Mouse (Mus musculus): ENCODE measurements around the gene Hoga1. TPM values are rescaled to one million over a fixed set of nuclear protein-coding genes. Genes with fewer than 3 reads are reported as not detected.

Gene Hoga1
- polyA plus RNA-seq, 1 experiment from 2014 or later, result 0.58 TPM

- H3K9ac ChIP-seq (replicated peaks), result no peak overlapping the region
- no peak overlapping the region for H3K4me3 ChIP-seq (replicated peaks)
- H3K27me3 ChIP-seq, result no peaks in the 10 kb centered on the region
- 0 out of 2 replicates have a peak, but pooled peaks cover 3% of the 10 kb centered on the region for H3K4me1 ChIP-seq (replicated peaks)
- no peaks in the 10 kb centered on the region for H3K36me3 ChIP-seq
- ATAC-seq, result no peak
- WGBS, result 83% methylated on average over 14 of the region's 14 CpGs
- no peak overlapping the region for H3K4me2 ChIP-seq (replicated peaks)
- no peaks in the 10 kb centered on the region for H3K9me3 ChIP-seq
- H3K27ac ChIP-seq, result no peak overlapping the region
Measured at GRCm38 (mm10) chr19:42033611-42034010, 11.8 kb upstream of the Hoga1 start.

- no peaks in the 10 kb centered on the region for H3K9me3 ChIP-seq
- H3K27me3 ChIP-seq, result no peaks in the 10 kb centered on the region
- no peak overlapping the region for H3K4me3 ChIP-seq (replicated peaks)
- H3K27ac ChIP-seq, result no peak overlapping the region
- ATAC-seq, result peak; percentile 32; the same call in 1 of the 2 replicates
- WGBS, result 81% methylated on average over 9 of the region's 9 CpGs
- H3K4me2 ChIP-seq (replicated peaks), result no peak overlapping the region
- H3K36me3 ChIP-seq, result no peaks in the 10 kb centered on the region
- no peak overlapping the region for H3K9ac ChIP-seq (replicated peaks)
- H3K4me1 ChIP-seq (replicated peaks), result 0 out of 2 replicates have a peak, but pooled peaks cover 3% of the 10 kb centered on the region
Measured at GRCm38 (mm10) chr19:42034146-42034775, 11.1 kb upstream of the Hoga1 start.

- Histone ChIP-seq H3K27me3 (no peaks in the 10 kb centered on the region), H3K27ac (no peak overlapping the region), H3K4me3 (replicated peaks) (no peak overlapping the region), H3K9me3 (no peaks in the 10 kb centered on the region), H3K4me1 (replicated peaks) (0 out of 2 replicates have a peak, but pooled peaks cover 3% of the 10 kb centered on the region), H3K36me3 (no peaks in the 10 kb centered on the region), H3K4me2 (replicated peaks) (no peak overlapping the region), H3K9ac (replicated peaks) (no peak overlapping the region)
- no peak for ATAC-seq
- 60% methylated on average over 11 of the region's 11 CpGs for WGBS
Measured at GRCm38 (mm10) chr19:42034881-42035455, 10.4 kb upstream of the Hoga1 start.

GRCm38 (mm10) chr19:42035456-42036248, 9.8 kb upstream of the Hoga1 start, which contains the start of gene Ankrd2:
Gene Ankrd2, plus strand, starts transcription at chr19:42036000.
- no peaks in the 10 kb centered on the region for H3K27me3 ChIP-seq
- no peak within 1 kb of the TSS for H3K9ac ChIP-seq (replicated peaks)
- no peaks in the 10 kb centered on the region for H3K9me3 ChIP-seq
- ATAC-seq, result peak; percentile 84
- H3K4me2 ChIP-seq (replicated peaks), result no peak within 1 kb of the TSS
- 0 out of 2 replicates have a peak, but pooled peaks cover 3% of the 10 kb centered on the region for H3K4me1 ChIP-seq (replicated peaks)
- H3K27ac ChIP-seq, result no peak within 1 kb of the TSS
- H3K4me3 ChIP-seq (replicated peaks), result no peak within 1 kb of the TSS
- 62% methylated on average over 18 of the region's 19 CpGs for WGBS
- no peaks in the 10 kb centered on the region for H3K36me3 ChIP-seq

- Histone ChIP-seq H3K27ac (no peak overlapping the region), H3K9me3 (no peaks in the 10 kb centered on the region), H3K36me3 (no peaks in the 10 kb centered on the region), H3K4me2 (replicated peaks) (no peak overlapping the region), H3K9ac (replicated peaks) (no peak overlapping the region), H3K27me3 (no peaks in the 10 kb centered on the region), H3K4me1 (replicated peaks) (0 out of 2 replicates have a peak, but pooled peaks cover 3% of the 10 kb centered on the region), H3K4me3 (replicated peaks) (no peak overlapping the region)
- no peak for ATAC-seq
- 76% methylated on average over 3 of the region's 3 CpGs for WGBS
Measured at GRCm38 (mm10) chr19:42036357-42036756, 9.1 kb upstream of the Hoga1 start.

- Histone ChIP-seq H3K9ac (replicated peaks) (no peak overlapping the region), H3K27me3 (no peaks in the 10 kb centered on the region), H3K9me3 (no peaks in the 10 kb centered on the region), H3K4me2 (replicated peaks) (no peak overlapping the region), H3K4me3 (replicated peaks) (no peak overlapping the region), H3K36me3 (no peaks in the 10 kb centered on the region), H3K4me1 (replicated peaks) (0 out of 2 replicates have a peak, but pooled peaks cover 3% of the 10 kb centered on the region), H3K27ac (no peak overlapping the region)
- WGBS, result 84% methylated on average over 11 of the region's 11 CpGs
- ATAC-seq, result no peak
Measured at GRCm38 (mm10) chr19:42037167-42037702, 8.2 kb upstream of the Hoga1 start.

- H3K27me3 ChIP-seq, result no peaks in the 10 kb centered on the region
- WGBS, result 88% methylated on average over 12 of the region's 12 CpGs
- H3K9ac ChIP-seq (replicated peaks), result no peak overlapping the region
Measured at GRCm38 (mm10) chr19:42038310-42038709, 7.1 kb upstream of the Hoga1 start.

GRCm38 (mm10) chr19:42043988-42044387, 1.4 kb upstream of the Hoga1 start:
- Histone ChIP-seq H3K4me2 (replicated peaks) (no peak overlapping the region), H3K36me3 (no peaks in the 10 kb centered on the region), H3K27me3 (no peaks in the 10 kb centered on the region), H3K27ac (no peak overlapping the region), H3K9ac (replicated peaks) (no peak overlapping the region), H3K4me1 (replicated peaks) (no peaks in the 10 kb centered on the region), H3K9me3 (no peaks in the 10 kb centered on the region), H3K4me3 (replicated peaks) (no peak overlapping the region)
- WGBS, result 95% methylated on average over 6 of the region's 6 CpGs
- no peak for ATAC-seq

More at GRCm38 (mm10) chr19:42038310-42038709, 7.1 kb upstream of the Hoga1 start:
- ATAC-seq, result no peak
- Histone ChIP-seq H3K36me3 (no peaks in the 10 kb centered on the region), H3K4me1 (replicated peaks) (0 out of 2 replicates have a peak, but pooled peaks cover 3% of the 10 kb centered on the region), H3K27ac (no peak overlapping the region), H3K9me3 (no peaks in the 10 kb centered on the region), H3K4me2 (replicated peaks) (no peak overlapping the region), H3K4me3 (replicated peaks) (no peak overlapping the region)

- ATAC-seq, result no peak
- Histone ChIP-seq H3K9ac (replicated peaks) (no peak overlapping the region), H3K36me3 (no peaks in the 10 kb centered on the region), H3K9me3 (no peaks in the 10 kb centered on the region), H3K4me1 (replicated peaks) (no peaks in the 10 kb centered on the region), H3K4me3 (replicated peaks) (no peak overlapping the region), H3K27me3 (no peaks in the 10 kb centered on the region), H3K27ac (no peak overlapping the region), H3K4me2 (replicated peaks) (no peak overlapping the region)
- 87% methylated on average over 1 of the region's 1 CpGs for WGBS
Measured at GRCm38 (mm10) chr19:42050251-42050650, 4.8 kb downstream of the Hoga1 start.

GRCm38 (mm10) chr19:42051351-42051750, 5.9 kb downstream of the Hoga1 start:
- Histone ChIP-seq H3K4me1 (replicated peaks) (no peaks in the 10 kb centered on the region), H3K36me3 (no peaks in the 10 kb centered on the region), H3K4me2 (replicated peaks) (no peak overlapping the region), H3K9ac (replicated peaks) (no peak overlapping the region), H3K27me3 (no peaks in the 10 kb centered on the region), H3K27ac (no peak overlapping the region), H3K4me3 (replicated peaks) (no peak overlapping the region), H3K9me3 (no peaks in the 10 kb centered on the region)
- WGBS, result 90% methylated on average over 3 of the region's 3 CpGs
- ATAC-seq, result no peak

- WGBS, result 83% methylated on average over 4 of the region's 4 CpGs
- Histone ChIP-seq H3K4me3 (replicated peaks) (no peak within 1 kb of the TSS), H3K27me3 (no peaks in the 10 kb centered on the region), H3K27ac (no peak within 1 kb of the TSS), H3K4me2 (replicated peaks) (no peak within 1 kb of the TSS), H3K36me3 (no peaks in the 10 kb centered on the region), H3K9me3 (no peaks in the 10 kb centered on the region), H3K9ac (replicated peaks) (no peak within 1 kb of the TSS), H3K4me1 (replicated peaks) (no peaks in the 10 kb centered on the region)
- ATAC-seq, result no peak
Measured at GRCm38 (mm10) chr19:42051948-42052347, 6.5 kb downstream of the Hoga1 start, which contains the start of gene 4933411K16Rik. Gene 4933411K16Rik, plus strand, starts transcription at chr19:42052248.

- 82% methylated on average over 6 of the region's 6 CpGs for WGBS
- ATAC-seq, result no peak
- Histone ChIP-seq H3K36me3 (no peaks in the 10 kb centered on the region), H3K27ac (no peak overlapping the region), H3K4me1 (replicated peaks) (no peaks in the 10 kb centered on the region), H3K27me3 (no peaks in the 10 kb centered on the region), H3K9ac (replicated peaks) (no peak overlapping the region), H3K9me3 (no peaks in the 10 kb centered on the region), H3K4me2 (replicated peaks) (no peak overlapping the region), H3K4me3 (replicated peaks) (no peak overlapping the region)
Measured at GRCm38 (mm10) chr19:42054255-42054654, 8.8 kb downstream of the Hoga1 start.

Data from midbrain, embryonic 13.5 days (tissue).